ENCODE assay signal across 8 mouse cellular contexts in genomic region chr6:13835720-13836665, GRCm38 (mm10). TPM values are rescaled to one million over a fixed set of nuclear protein-coding genes. Genes with fewer than 3 reads are reported as not detected.
DNase-seq lines count a peak whose midpoint lies in the region; ATAC-seq lines count a peak whose summit lies in the region.

No protein-coding gene starts in this region.

- H3K4me2 ChIP-seq in neural tube, embryonic 13.5 days, result peak overlapping the region; percentile 75
- no peak overlapping the region for H3K4me2 ChIP-seq in kidney, embryonic 14.5 days (replicated peaks; ENCODE audit: low read depth, low read length)

- WGBS in forebrain, embryonic 10.5 days, result 53% methylated on average over 17 of the region's 17 CpGs
- WGBS in neural tube, embryonic 13.5 days, result 46% methylated on average over 17 of the region's 17 CpGs
- 61% methylated on average over 17 of the region's 17 CpGs for WGBS in kidney, embryonic 14.5 days

- peak; percentile 59 for ATAC-seq in neural tube, embryonic 13.5 days (ENCODE audit: low read depth)
- no peak for ATAC-seq in kidney, embryonic 14.5 days (ENCODE audit: low FRiP score, low TSS enrichment)

- peaks cover 21% of the 10 kb centered on the region for H3K27me3 ChIP-seq in forebrain, embryonic 10.5 days (ENCODE audit: poor library complexity, severe bottlenecking)
- H3K27me3 ChIP-seq in neural tube, embryonic 13.5 days, result no peaks in the 10 kb centered on the region
- H3K27me3 ChIP-seq in kidney, embryonic 14.5 days (ENCODE audit: control insufficient read depth, insufficient read depth, low read length), result 0 out of 2 replicates have a peak, but pooled peaks cover 4% of the 10 kb centered on the region

- peaks cover 21% of the 10 kb centered on the region for H3K4me1 ChIP-seq in forebrain, embryonic 10.5 days
- H3K4me1 ChIP-seq in neural tube, embryonic 13.5 days (replicated peaks), result peaks cover 53% of the 10 kb centered on the region
- no peaks in the 10 kb centered on the region for H3K4me1 ChIP-seq in kidney, embryonic 14.5 days (ENCODE audit: control insufficient read depth, insufficient read depth, low read length)

- H3K27ac ChIP-seq in forebrain, embryonic 10.5 days, result 0 out of 2 replicates have a peak overlapping the region, but pooled peaks have one; percentile 22
- peak overlapping the region; percentile 99 for H3K27ac ChIP-seq in neural tube, embryonic 13.5 days (replicated peaks)
- no peak overlapping the region for H3K27ac ChIP-seq in kidney, embryonic 14.5 days (ENCODE audit: low read depth, low read length)

- no peaks in the 10 kb centered on the region for H3K36me3 ChIP-seq in forebrain, embryonic 10.5 days (replicated peaks)
- H3K36me3 ChIP-seq in neural tube, embryonic 13.5 days, result no peaks in the 10 kb centered on the region
- H3K36me3 ChIP-seq in kidney, embryonic 14.5 days (ENCODE audit: control insufficient read depth, insufficient read depth, low read length), result no peaks in the 10 kb centered on the region

- H3K9ac ChIP-seq in neural tube, embryonic 13.5 days, result peak overlapping the region; percentile 99
- no peak overlapping the region for H3K9ac ChIP-seq in kidney, embryonic 14.5 days (ENCODE audit: low read depth, low read length)

- H3K9me3 ChIP-seq in forebrain, embryonic 10.5 days, result no peaks in the 10 kb centered on the region
- no peaks in the 10 kb centered on the region for H3K9me3 ChIP-seq in neural tube, embryonic 13.5 days
- H3K9me3 ChIP-seq in kidney, embryonic 14.5 days (ENCODE audit: control insufficient read depth, low read length), result no peaks in the 10 kb centered on the region

- no peak overlapping the region for H3K4me3 ChIP-seq in forebrain, embryonic 10.5 days
- peak overlapping the region; percentile 78 for H3K4me3 ChIP-seq in neural tube, embryonic 13.5 days
- no peak overlapping the region for H3K4me3 ChIP-seq in kidney, embryonic 14.5 days (ENCODE audit: low read length)

- peak; percentile 81 for DNase-seq in cerebellum, adult 8-10 months
- DNase-seq in forebrain, embryonic 10.5 days (ENCODE audit: extremely low spot score, low spot score), result peak; percentile 17
- peak; percentile 21 to 36 for DNase-seq in layer of hippocampus, adult 8-10 months (ENCODE audit: low spot score in 2 of 2)
- DNase-seq in natural killer cell, adult 2 months (ENCODE audit: low spot score in 2 of 2), result no peak
- no peak for DNase-seq in kidney, postnatal 4 days
- no peak for DNase-seq in thymus, postnatal 10 days (ENCODE audit: low spot score in 2 of 2)

RNA-seq across cellular contexts. Expression of gene Gpr85, which starts 3.7 kb away (rescaled TPM):
- polyA plus RNA-seq in forebrain, embryonic 10.5 days (2016; fragmentation: Nextera tagmentation; extraction: Ambion mirVana), result 4.9 and 5.9 TPM in 2 replicates
- 10 to 100 TPM; 34.9 to 43.6 (median 39.3) TPM for total RNA-seq in layer of hippocampus, adult 8-10 months (2022)
- 78.5 and 82.4 TPM in 2 replicates for polyA plus RNA-seq in neural tube, embryonic 13.5 days (2015; fragmentation: Nextera tagmentation; extraction: Ambion mirVana)
- polyA plus RNA-seq in kidney, embryonic 14.5 days (2014; fragmentation: Nextera tagmentation; extraction: Ambion mirVana), result 1.2 and 1.3 TPM in 2 replicates

RNA-seq across cellular contexts. Expression of gene 2610001J05Rik, which starts 35.3 kb away (rescaled TPM):
- polyA plus RNA-seq in forebrain, embryonic 10.5 days (2016; fragmentation: Nextera tagmentation; extraction: Ambion mirVana), result 98.0 and 99.4 TPM in 2 replicates
- total RNA-seq in layer of hippocampus, adult 8-10 months (2022), result 10 to 100 TPM; 40.4 to 45.2 (median 42.0) TPM
- polyA plus RNA-seq in neural tube, embryonic 13.5 days (2015; fragmentation: Nextera tagmentation; extraction: Ambion mirVana), result 89.4 and 93.9 TPM in 2 replicates
- polyA plus RNA-seq in kidney, embryonic 14.5 days (2014; fragmentation: Nextera tagmentation; extraction: Ambion mirVana), result 69.6 and 107 TPM in 2 replicates

Comparison
In these comparisons a context has a peak if more than half of its experiments do, and no peak if none do; other contexts are left out.
1. DNase-seq: peak in cerebellum, adult 8-10 months (single experiment), forebrain, embryonic 10.5 days (single experiment) and layer of hippocampus, adult 8-10 months (2 of 2); none in natural killer cell, adult 2 months (0 of 2), kidney, postnatal 4 days (0 of 2) and thymus, postnatal 10 days (0 of 2).
2. RNA of gene Gpr85, which starts 3.7 kb away (polyA plus RNA-seq): 78.5 to 82.4 TPM in neural tube, embryonic 13.5 days; 4.9 to 5.9 TPM in forebrain, embryonic 10.5 days and 1.2 to 1.3 TPM in kidney, embryonic 14.5 days; every median in the first group is over 10 times any median in the second.